Mouse (Mus musculus) CH12F3 (cell line): ENCODE measurements around the gene Kit.

Experiments used
- in situ Hi-C: fragments of 300-500 bp; cut with MboI; formaldehyde crosslinking; loops from 2 replicates; pipeline ENCODE4 v1.14.3; 2020; ENCODE audit warnings: low sequenced_read_pairs

Kit gene

GRCm38 (mm10) chr5:75632257-75632656 lies 57.5 kb downstream of the Kit start:
- in situ Hi-C loops = no loop called here

GRCm38 (mm10) chr5:75632846-75633640 lies 58.3 kb downstream of the Kit start:
- in situ Hi-C loops = no loop called here

GRCm38 (mm10) chr5:75635385-75635784 lies 60.7 kb downstream of the Kit start:
- in situ Hi-C loops = no loop called here

- in situ Hi-C loops = no loop called here
Observed at GRCm38 (mm10) chr5:75640637-75641036, 65.9 kb downstream of the Kit start.

- in situ Hi-C loops = no loop called here
Observed at GRCm38 (mm10) chr5:75647046-75647445, 72.3 kb downstream of the Kit start.

GRCm38 (mm10) chr5:75650566-75650965 lies 75.8 kb downstream of the Kit start:
- in situ Hi-C loops = no loop called here

GRCm38 (mm10) chr5:75653431-75653830 lies 78.7 kb downstream of the Kit start:
- in situ Hi-C loops = no loop called here

- in situ Hi-C loops = no loop called here
Observed at GRCm38 (mm10) chr5:75658575-75658974, 83.9 kb downstream of the Kit start.

GRCm38 (mm10) chr5:75660342-75660741 lies 85.6 kb downstream of the Kit start:
- in situ Hi-C loops = no loop called here

- in situ Hi-C loops = no loop called here
Observed at GRCm38 (mm10) chr5:75662466-75662865, 87.8 kb downstream of the Kit start.

- in situ Hi-C loops = no loop called here
Observed at GRCm38 (mm10) chr5:75663768-75664167, 89.1 kb downstream of the Kit start.

GRCm38 (mm10) chr5:75667083-75667482 lies 92.4 kb downstream of the Kit start:
- in situ Hi-C loops = no loop called here

GRCm38 (mm10) chr5:75671136-75671788 lies 96.5 kb downstream of the Kit start:
- in situ Hi-C loops = no loop called here

- in situ Hi-C loops = no loop called here
Observed at GRCm38 (mm10) chr5:75676024-75676423, 101.3 kb downstream of the Kit start.

GRCm38 (mm10) chr5:75679896-75680295 lies 105.2 kb downstream of the Kit start:
- in situ Hi-C loops = no loop called here

GRCm38 (mm10) chr5:75695162-75695809 lies 120.6 kb downstream of the Kit start:
- in situ Hi-C loops = no loop called here

- in situ Hi-C loops = no loop called here
Observed at GRCm38 (mm10) chr5:75696960-75697359, 122.2 kb downstream of the Kit start.

GRCm38 (mm10) chr5:75698556-75698955 lies 123.8 kb downstream of the Kit start:
- in situ Hi-C loops = no loop called here

- in situ Hi-C loops = no loop called here
Observed at GRCm38 (mm10) chr5:75699081-75699480, 124.4 kb downstream of the Kit start.

GRCm38 (mm10) chr5:75699516-75699915 lies 124.8 kb downstream of the Kit start:
- in situ Hi-C loops = no loop called here

GRCm38 (mm10) chr5:75701662-75702061 lies 126.9 kb downstream of the Kit start:
- in situ Hi-C loops = no loop called here

- in situ Hi-C loops = no loop called here
Observed at GRCm38 (mm10) chr5:75702080-75702479, 127.4 kb downstream of the Kit start.
